Mouse (Mus musculus): ENCODE results near the gene Dnajb5.
"Not testable (repeated sequence)": the region's sequence is repeated elsewhere in the genome, so short reads cannot be mapped to it uniquely, and the experiment has no call there.

Gene Dnajb5

DNA sequence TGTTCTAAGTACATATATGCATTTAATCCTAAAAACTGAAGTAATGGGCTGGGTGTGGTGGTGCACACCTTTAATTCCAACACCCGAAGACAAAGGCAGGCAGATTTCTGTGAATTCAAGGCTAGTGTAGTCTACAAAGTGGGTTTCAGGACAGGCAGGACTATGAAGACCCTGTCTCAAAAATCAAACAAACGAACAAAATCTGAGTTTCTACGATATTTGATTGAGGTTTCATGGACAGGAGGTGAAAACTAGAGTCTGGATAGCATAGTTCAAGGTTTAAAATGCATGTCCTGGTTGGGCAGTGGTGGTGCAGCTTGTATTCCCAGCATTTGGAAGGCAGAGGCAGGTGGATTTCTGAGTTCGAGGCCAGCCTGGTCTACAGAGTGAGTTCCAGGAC is 19.7 kb downstream of the Dnajb5 start, which contains the start of gene 1700022I11Rik:
TSS of gene 1700022I11Rik (plus strand) at position 301 of the 400 bp plus-strand sequence.
- in situ Hi-C loops (cut with MboI, MseI) = no loop called here

DNA sequence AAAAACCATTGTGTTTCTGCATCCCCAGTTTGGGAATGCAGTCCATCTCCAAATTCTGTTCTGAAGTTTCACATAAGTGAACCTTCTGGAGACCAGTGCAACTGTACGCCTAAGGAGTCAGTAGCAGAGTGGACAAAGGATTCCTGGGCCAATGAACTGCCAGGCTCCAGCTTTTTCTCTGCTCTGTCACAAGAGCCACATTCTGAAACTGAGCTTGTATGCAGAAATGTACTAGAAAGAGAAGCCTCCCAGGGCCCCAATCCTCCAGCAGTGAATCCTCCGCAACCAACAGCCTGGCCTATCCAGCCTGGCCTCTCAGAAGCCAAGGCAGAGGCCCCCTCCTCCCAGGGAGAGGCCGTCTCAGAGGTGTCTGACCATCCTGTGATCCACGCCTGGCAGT is 23.3 kb downstream of the Dnajb5 start:
- in situ Hi-C loops (cut with MboI, MseI) = no loop called here

DNA sequence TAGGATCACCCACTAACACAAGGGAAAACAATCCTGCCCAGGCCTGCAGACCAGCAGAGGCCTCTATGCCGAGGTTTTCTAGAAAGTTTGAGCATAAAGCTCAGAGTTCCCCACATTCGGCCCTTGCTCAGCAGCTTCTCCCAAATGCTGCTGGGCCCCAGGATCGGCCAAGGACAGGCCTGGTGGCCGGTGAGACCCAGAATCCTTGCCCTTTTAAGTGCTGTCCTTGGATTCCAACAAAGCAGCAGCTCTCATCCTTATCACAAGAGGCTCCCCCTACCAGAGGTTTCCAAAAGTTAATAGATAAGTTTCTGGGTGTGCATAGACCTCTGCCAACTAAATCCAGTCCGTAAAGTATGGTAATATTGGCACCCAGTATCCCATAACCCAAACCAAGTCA is 24.3 kb downstream of the Dnajb5 start:
- in situ Hi-C loops (cut with MboI, MseI) = no loop called here

DNA sequence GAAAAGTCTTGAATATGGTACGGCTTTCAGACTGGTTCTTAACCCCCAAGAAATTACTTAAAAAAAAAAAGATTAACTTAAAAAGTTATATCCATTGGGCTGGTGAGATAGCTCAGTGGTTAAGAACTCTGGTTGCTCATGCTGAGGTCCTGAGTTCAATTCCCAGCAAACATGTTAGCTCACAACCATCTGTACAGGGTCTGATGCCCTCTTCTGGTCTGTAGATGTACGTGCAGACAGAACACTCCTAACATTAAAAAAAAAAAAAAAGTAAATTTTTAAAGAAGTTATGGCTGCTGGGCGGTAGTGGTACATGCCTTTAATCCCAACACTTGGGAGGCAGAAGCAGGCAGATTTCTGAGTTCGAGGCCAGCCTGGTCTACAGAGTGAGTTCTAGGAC is 28.4 kb downstream of the Dnajb5 start:
- in situ Hi-C loops (cut with MboI, MseI) = loop anchor here (25.0 kb wide), 1 partner anchor 1966 kb away; no protein-coding TSS in a partner anchor

DNA sequence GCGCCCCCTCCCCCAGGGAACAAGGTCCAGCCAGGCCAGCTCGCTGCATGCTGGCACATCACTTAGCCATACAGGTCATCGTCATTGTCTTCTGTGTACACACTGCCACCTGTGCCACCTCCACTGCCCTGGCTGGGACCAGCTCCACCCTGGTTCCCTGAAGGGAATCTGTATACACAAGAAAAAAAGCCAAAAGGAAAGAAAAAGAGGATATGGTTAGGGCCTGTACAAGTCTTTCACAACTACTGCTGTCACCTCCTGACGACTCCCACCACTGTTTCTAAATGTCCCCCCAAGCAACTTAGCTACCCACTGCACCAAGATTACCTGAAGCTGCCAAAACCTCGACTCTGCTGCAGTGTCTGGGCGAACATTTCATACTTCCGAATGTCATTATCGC is 30.9 kb downstream of the Dnajb5 start:
- in situ Hi-C loops (cut with MboI, MseI) = loop anchor here (10.0 to 25.0 kb wide), 2 partner anchors 1766 to 1968 kb away; no protein-coding TSS in a partner anchor

GRCm38 (mm10) chr4:42988296-42988695 is 38.7 kb downstream of the Dnajb5 start:
- in situ Hi-C loops (cut with MboI, MseI) = loop anchor here (10.0 to 25.0 kb wide), 2 partner anchors 1773 to 1976 kb away; no protein-coding TSS in a partner anchor

- in situ Hi-C loops (cut with MboI, MseI) = loop anchor here (25.0 kb wide), 1 partner anchor 1986 kb away; no protein-coding TSS in a partner anchor
Observed at GRCm38 (mm10) chr4:42998022-42998421, 48.4 kb downstream of the Dnajb5 start.

- in situ Hi-C loops (cut with MboI, MseI) = loop anchor here (25.0 kb wide), 1 partner anchor 1987 kb away; no protein-coding TSS in a partner anchor
Observed at GRCm38 (mm10) chr4:42999451-43000140, 50.0 kb downstream of the Dnajb5 start.

- in situ Hi-C loops (cut with MboI, MseI) = not testable (repeated sequence)
Observed at GRCm38 (mm10) chr4:43000141-43000986, 50.8 kb downstream of the Dnajb5 start, which contains the start of gene Vcp. Gene Vcp (minus strand): TSS chr4:43000507.

DNA sequence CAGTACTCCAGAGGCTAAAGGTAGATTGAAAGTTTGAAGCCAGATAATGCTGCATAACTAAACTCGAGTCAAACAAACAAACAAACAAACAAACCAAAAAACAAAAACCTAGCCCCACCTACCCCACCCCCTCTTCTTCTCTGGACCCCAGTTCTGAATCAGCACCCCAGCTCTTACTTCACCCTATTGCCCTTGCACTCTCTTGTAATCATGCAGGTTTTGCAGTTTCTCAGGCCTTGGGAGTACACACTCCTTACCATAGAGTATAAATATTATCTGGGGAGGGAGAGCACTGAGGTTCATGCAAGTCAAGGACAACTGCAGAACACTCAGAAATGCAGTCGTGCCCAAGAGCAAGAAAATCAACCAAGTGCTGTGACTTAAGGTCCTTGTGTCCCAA is 51.7 kb downstream of the Dnajb5 start:
- in situ Hi-C loops (cut with MboI, MseI) = no loop called here

DNA sequence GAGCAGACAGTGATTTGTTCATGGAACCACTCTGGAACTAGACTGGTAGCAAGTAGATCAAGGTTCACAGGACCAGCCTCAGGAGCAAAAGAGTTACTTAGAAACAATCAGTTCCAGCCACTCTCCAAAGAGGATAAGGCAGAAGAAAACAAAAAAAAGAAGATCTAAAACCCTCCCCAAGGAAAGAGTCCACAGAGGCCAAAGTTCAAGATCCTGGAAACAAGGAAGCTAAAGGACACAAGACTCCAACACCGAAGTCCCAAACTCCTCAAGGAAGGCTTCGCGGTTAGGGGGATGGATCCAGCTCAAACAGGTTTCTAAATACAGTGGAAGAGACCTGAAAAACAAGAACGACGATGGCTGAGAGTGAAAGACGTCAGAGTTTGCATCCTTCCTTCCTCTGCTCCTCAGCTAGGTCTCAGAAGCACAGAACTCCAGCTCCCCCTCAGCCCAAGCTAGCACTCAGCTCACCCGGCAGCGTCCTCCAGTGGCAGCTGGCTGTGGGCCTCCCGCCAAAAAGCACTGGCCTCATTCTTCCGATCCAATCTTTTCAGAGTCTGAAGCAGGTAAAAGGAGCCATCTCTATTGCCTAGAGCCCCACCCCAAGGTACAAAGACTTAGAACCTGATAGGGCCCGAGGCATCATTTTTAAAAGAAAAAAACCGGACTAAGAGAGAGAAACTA is 53.3 kb downstream of the Dnajb5 start:
- in situ Hi-C loops (cut with MboI, MseI) = no loop called here

DNA sequence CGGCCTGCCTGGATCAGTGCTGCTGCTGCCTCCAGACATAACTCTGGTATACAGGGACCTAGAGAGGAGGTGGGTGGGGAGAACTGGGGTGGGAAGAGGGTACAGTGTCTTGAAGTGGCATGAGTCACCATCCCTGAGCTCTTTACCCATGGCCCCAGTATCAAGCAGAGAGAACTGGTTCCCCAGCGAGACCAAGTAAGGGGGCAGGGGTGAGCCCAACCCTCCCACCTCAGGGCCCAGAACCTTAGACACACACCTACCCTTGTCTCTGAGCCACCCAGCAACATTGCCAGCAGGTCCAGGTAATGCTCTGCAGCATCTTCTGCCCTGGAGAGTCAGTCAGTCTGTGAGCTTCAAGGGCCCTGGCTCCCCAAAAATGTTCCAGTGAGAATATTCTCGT is 55.3 kb downstream of the Dnajb5 start:
- in situ Hi-C loops (cut with MboI, MseI) = no loop called here

- in situ Hi-C loops (cut with MboI, MseI) = no loop called here
Observed at GRCm38 (mm10) chr4:43005765-43006164, 56.2 kb downstream of the Dnajb5 start.
